In genomic region chr10:127617294-127617693, GRCm38 (mm10) we compare ENCODE assay signal across 8 mouse cellular contexts. TPM values are rescaled to one million over a fixed set of nuclear protein-coding genes. Genes with fewer than 3 reads are reported as not detected.
A peak's percentile ranks its signal among the peaks of the same experiment; 100 is the strongest.
DNase-seq lines count a peak whose midpoint lies in the region; ATAC-seq and TF ChIP-seq lines count a peak whose summit lies in the region.

No protein-coding gene starts in this region.

- peak overlapping the region; percentile 9; the same call in 1 of the 2 replicates for H3K4me2 ChIP-seq in heart, embryonic 11.5 days
- H3K4me2 ChIP-seq in embryonic facial prominence, embryonic 12.5 days (replicated peaks) = peak overlapping the region; percentile 81
- peak overlapping the region; percentile 90; the same call in 1 of the 2 replicates for H3K4me2 ChIP-seq in limb, embryonic 14.5 days (replicated peaks; ENCODE audit: low read depth, low read length, severe bottlenecking)

- H3K36me3 ChIP-seq in heart, embryonic 11.5 days (ENCODE audit: control insufficient read depth, insufficient read depth, low read length) = no peaks in the 10 kb centered on the region
- peaks cover 30% of the 10 kb centered on the region for H3K36me3 ChIP-seq in C2C12 (ENCODE audit: control insufficient read depth, insufficient read depth)
- H3K36me3 ChIP-seq in embryonic facial prominence, embryonic 12.5 days = peaks cover 4% of the 10 kb centered on the region
- peaks cover 18% of the 10 kb centered on the region for H3K36me3 ChIP-seq in limb, embryonic 14.5 days (ENCODE audit: control insufficient read depth, insufficient read depth, low read length)

- no peak overlapping the region for H3K4me3 ChIP-seq in heart, embryonic 11.5 days (ENCODE audit: low read depth, low read length)
- peak overlapping the region; percentile 15 for H3K4me3 ChIP-seq in C2C12 (ENCODE audit: insufficient read depth, poor library complexity, severe bottlenecking)
- H3K4me3 ChIP-seq in embryonic facial prominence, embryonic 12.5 days = no peak overlapping the region
- H3K4me3 ChIP-seq in limb, embryonic 14.5 days (replicated peaks; ENCODE audit: low read length) = no peak overlapping the region

- TF ChIP-seq POLR2A in limb, embryonic 14.5 days (IDR thresholded peaks at IDR 0.05; ENCODE audit: borderline replicate concordance, extremely low read depth, insufficient read depth, insufficient read length) = no peak

- peak overlapping the region; percentile 63 for H3ac ChIP-seq in C2C12 (ENCODE audit: control insufficient read depth, insufficient read length, low read depth)

- H3K27me3 ChIP-seq in heart, embryonic 11.5 days (ENCODE audit: control insufficient read depth, insufficient read depth, low read length) = no peaks in the 10 kb centered on the region
- no peaks in the 10 kb centered on the region for H3K27me3 ChIP-seq in C2C12 (ENCODE audit: control insufficient read depth, insufficient read depth, insufficient read length)
- no peaks in the 10 kb centered on the region for H3K27me3 ChIP-seq in embryonic facial prominence, embryonic 12.5 days
- H3K27me3 ChIP-seq in limb, embryonic 14.5 days (ENCODE audit: control insufficient read depth, insufficient read depth, low read length) = no peaks in the 10 kb centered on the region

- no peak for ATAC-seq in heart, embryonic 11.5 days (replicated peaks; ENCODE audit: insufficient number of reproducible peaks, low FRiP score, low TSS enrichment)
- no peak for ATAC-seq in embryonic facial prominence, embryonic 12.5 days (ENCODE audit: insufficient number of reproducible peaks, insufficient read depth, low FRiP score, low TSS enrichment)
- no peak for ATAC-seq in limb, embryonic 14.5 days (ENCODE audit: low FRiP score, low read depth)

- DNase-seq in heart, adult 9 months (ENCODE audit: low spot score in 2 of 2) = no peak
- no peak for DNase-seq in limb, embryonic 14.5 days (ENCODE audit: low spot score)
- no peak for DNase-seq in frontal cortex, postnatal 25 days (ENCODE audit: low spot score in 2 of 2)
- no peak for DNase-seq in layer of hippocampus, postnatal 14 days (ENCODE audit: low spot score in 2 of 2)
- no peak for DNase-seq in right cerebral cortex, postnatal 25 days

- H3K9me3 ChIP-seq in heart, embryonic 11.5 days (replicated peaks; ENCODE audit: control insufficient read depth, low read length) = no peaks in the 10 kb centered on the region
- no peaks in the 10 kb centered on the region for H3K9me3 ChIP-seq in embryonic facial prominence, embryonic 12.5 days
- H3K9me3 ChIP-seq in limb, embryonic 14.5 days (ENCODE audit: control insufficient read depth, low read length) = no peaks in the 10 kb centered on the region

- H3K9ac ChIP-seq in heart, embryonic 11.5 days (ENCODE audit: low read depth, low read length) = no peak overlapping the region
- H3K9ac ChIP-seq in embryonic facial prominence, embryonic 12.5 days = 0 out of 2 replicates have a peak overlapping the region, but pooled peaks have one; percentile 36
- H3K9ac ChIP-seq in limb, embryonic 14.5 days (ENCODE audit: low read depth, low read length, severe bottlenecking) = no peak overlapping the region

- H3K79me3 ChIP-seq in C2C12 (ENCODE audit: low read depth) = peaks cover 70% of the 10 kb centered on the region

- H3K4me1 ChIP-seq in heart, embryonic 11.5 days (ENCODE audit: control insufficient read depth, insufficient read depth, low read length) = peaks cover 60% of the 10 kb centered on the region
- H3K4me1 ChIP-seq in embryonic facial prominence, embryonic 12.5 days = peaks cover 72% of the 10 kb centered on the region
- peaks cover 63% of the 10 kb centered on the region for H3K4me1 ChIP-seq in limb, embryonic 14.5 days (ENCODE audit: control insufficient read depth, insufficient read depth, low read length)

- WGBS in heart, embryonic 11.5 days (ENCODE audit: insufficient replicate concordance) = 40% methylated on average over 4 of the region's 4 CpGs
- 29% methylated on average over 4 of the region's 4 CpGs for WGBS in embryonic facial prominence, embryonic 12.5 days
- WGBS in limb, embryonic 14.5 days = 57% methylated on average over 4 of the region's 4 CpGs

- peaks cover 81% of the 10 kb centered on the region for H3K79me2 ChIP-seq in C2C12 (ENCODE audit: control insufficient read depth, insufficient read depth)

- no peak for TF ChIP-seq CTCF in C2C12 (IDR thresholded peaks at IDR 0.05; ENCODE audit: control insufficient read depth, insufficient read depth, insufficient read length)

- peak overlapping the region; percentile 22; the same call in 1 of the 2 replicates for H3K27ac ChIP-seq in heart, embryonic 11.5 days (ENCODE audit: low read depth, low read length)
- peak overlapping the region; percentile 98 for H3K27ac ChIP-seq in embryonic facial prominence, embryonic 12.5 days
- H3K27ac ChIP-seq in limb, embryonic 14.5 days (replicated peaks; ENCODE audit: low read depth, low read length) = no peak overlapping the region

TF ChIP-seq in C2C12, 6 proteins besides CTCF, POLR2A, EP300 and RAD21:
- no peak for TF ChIP-seq FOSL1 (IDR thresholded peaks at IDR 0.05; ENCODE audit: insufficient read depth, low read length, poor library complexity, severe bottlenecking)
- TF ChIP-seq MAX (IDR thresholded peaks at IDR 0.05) = peak; percentile 59

RNA-seq across cellular contexts. Expression of gene Lrp1, which starts 3.7 kb away (rescaled TPM):
- 32.8 and 34.6 TPM in 2 replicates for polyA plus RNA-seq in heart, embryonic 11.5 days (2014; fragmentation: Nextera tagmentation; extraction: Ambion mirVana)
- 190 TPM for polyA plus RNA-seq in C2C12 (2012; fragmentation: generic; extraction: Trizol)
- 115 TPM in 2 replicates for polyA plus RNA-seq in embryonic facial prominence, embryonic 12.5 days (2016; fragmentation: Nextera tagmentation; extraction: Ambion mirVana)
- 261 and 271 TPM in 2 replicates for polyA plus RNA-seq in limb, embryonic 14.5 days (2012; rRNA removed)
- 146 and 172 TPM in 2 replicates for polyA plus RNA-seq in limb, embryonic 14.5 days (2014; fragmentation: Nextera tagmentation; extraction: Ambion mirVana)
- total RNA-seq in layer of hippocampus, postnatal 14 days (2021) = 100 to 1,000 TPM; 287 to 301 TPM

RNA-seq across cellular contexts. Expression of gene Stat6, which starts 25.5 kb away (rescaled TPM):
- polyA plus RNA-seq in heart, embryonic 11.5 days (2014; fragmentation: Nextera tagmentation; extraction: Ambion mirVana) = 21.0 and 27.1 TPM in 2 replicates
- polyA plus RNA-seq in C2C12 (2012; fragmentation: generic; extraction: Trizol) = 0.26 TPM
- 13.0 and 13.3 TPM in 2 replicates for polyA plus RNA-seq in embryonic facial prominence, embryonic 12.5 days (2016; fragmentation: Nextera tagmentation; extraction: Ambion mirVana)
- 30.7 and 33.5 TPM in 2 replicates for polyA plus RNA-seq in limb, embryonic 14.5 days (2012; rRNA removed)
- polyA plus RNA-seq in limb, embryonic 14.5 days (2014; fragmentation: Nextera tagmentation; extraction: Ambion mirVana) = 22.2 and 24.6 TPM in 2 replicates
- 1 to 10 TPM; 6.1 to 6.2 TPM for total RNA-seq in layer of hippocampus, postnatal 14 days (2021)

RNA-seq across cellular contexts. Expression of gene Nemp1, which starts 49.4 kb away (rescaled TPM):
- 6.7 and 8.4 TPM in 2 replicates for polyA plus RNA-seq in heart, embryonic 11.5 days (2014; fragmentation: Nextera tagmentation; extraction: Ambion mirVana)
- 6.8 TPM for polyA plus RNA-seq in C2C12 (2012; fragmentation: generic; extraction: Trizol)
- polyA plus RNA-seq in embryonic facial prominence, embryonic 12.5 days (2016; fragmentation: Nextera tagmentation; extraction: Ambion mirVana) = 9.0 and 11.9 TPM in 2 replicates
- polyA plus RNA-seq in limb, embryonic 14.5 days (2012; rRNA removed) = 12.3 and 13.9 TPM in 2 replicates
- 9.0 and 10.2 TPM in 2 replicates for polyA plus RNA-seq in limb, embryonic 14.5 days (2014; fragmentation: Nextera tagmentation; extraction: Ambion mirVana)
- total RNA-seq in layer of hippocampus, postnatal 14 days (2021) = 1 to 10 TPM; 3.5 to 5.7 TPM

RNA-seq across cellular contexts. Expression of gene Nab2, which starts 51.1 kb away (rescaled TPM):
- polyA plus RNA-seq in heart, embryonic 11.5 days (2014; fragmentation: Nextera tagmentation; extraction: Ambion mirVana) = 7.9 and 10.1 TPM in 2 replicates
- 108 TPM for polyA plus RNA-seq in C2C12 (2012; fragmentation: generic; extraction: Trizol)
- polyA plus RNA-seq in embryonic facial prominence, embryonic 12.5 days (2016; fragmentation: Nextera tagmentation; extraction: Ambion mirVana) = 18.8 and 19.5 TPM in 2 replicates
- polyA plus RNA-seq in limb, embryonic 14.5 days (2012; rRNA removed) = 64.5 and 68.3 TPM in 2 replicates
- polyA plus RNA-seq in limb, embryonic 14.5 days (2014; fragmentation: Nextera tagmentation; extraction: Ambion mirVana) = 16.4 and 19.9 TPM in 2 replicates
- total RNA-seq in layer of hippocampus, postnatal 14 days (2021) = 10 to 100 TPM; 33.3 to 36.9 TPM

Comparison
In these comparisons a context has a peak if more than half of its experiments do, and no peak if none do; other contexts are left out.
1. H3K4me2 ChIP-seq: peak in every context shown above with its lines; median percentile 90 in limb, embryonic 14.5 days; 81 in embryonic facial prominence, embryonic 12.5 days; 9 in heart, embryonic 11.5 days.
2. RNA of gene Stat6, which starts 25.5 kb away (polyA plus RNA-seq): 22.2 to 33.5 TPM in limb, embryonic 14.5 days, 21.0 to 27.1 TPM in heart, embryonic 11.5 days and 13.0 to 13.3 TPM in embryonic facial prominence, embryonic 12.5 days; 0.26 TPM in C2C12 (single experiment); every median in the first group is over 10 times any median in the second.